Mouse (Mus musculus): ENCODE results near the gene Cfap74. TPM values are rescaled to one million over a fixed set of nuclear protein-coding genes. Genes with fewer than 3 reads are reported as not detected.

Cfap74 gene
- total and polyA plus RNA-seq, 3 experiments: 0.39 to 1.0 TPM; not detected in 1

DNA sequence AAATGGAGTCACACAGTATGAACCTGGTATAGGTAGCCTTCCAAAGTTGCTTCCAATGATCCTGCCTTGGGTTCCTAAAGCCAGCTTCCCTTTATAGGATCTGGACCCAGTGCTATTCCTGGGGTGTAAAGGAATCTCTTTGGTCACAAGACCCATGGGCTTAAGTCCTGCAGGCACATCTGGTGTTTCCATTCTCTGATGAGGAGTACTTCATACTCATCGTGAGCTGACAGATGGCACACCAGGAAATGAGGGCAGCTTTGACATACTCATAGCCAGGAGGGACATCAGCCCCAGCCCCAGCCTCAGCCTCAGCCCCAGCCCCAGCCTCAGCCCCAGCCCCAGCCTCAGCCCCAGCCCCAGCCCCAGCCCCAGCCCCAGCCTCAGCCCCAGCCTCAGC is 6.5 kb upstream of the Cfap74 start:
- no peaks in the 10 kb centered on the region for H3K27me3 ChIP-seq (ENCODE audit: control insufficient read depth in 1 of 2, insufficient read depth in 2 of 2, low read length in 2 of 2)

DNA sequence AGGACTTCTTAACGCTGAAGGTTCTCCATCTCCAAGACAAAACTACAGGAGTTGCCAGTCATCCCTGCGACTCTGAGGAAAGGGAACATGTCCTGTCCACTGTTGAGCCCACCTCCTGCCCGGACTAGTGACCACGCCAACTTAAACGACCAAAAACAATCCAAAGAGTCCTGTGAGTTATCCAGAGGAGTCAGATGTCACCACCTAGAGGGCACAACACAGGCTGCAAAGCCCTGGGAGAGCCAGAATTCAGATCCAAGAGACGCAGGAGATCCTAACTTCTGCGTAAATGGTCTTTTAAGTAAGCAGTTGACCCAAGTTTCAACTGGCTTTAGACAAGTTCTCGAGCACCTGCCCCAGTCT is 314 bp upstream of the Cfap74 start:
- Histone ChIP-seq H3K4me3 (ENCODE audit: control insufficient read depth in 1 of 2, insufficient read depth in 1 of 2, low read depth in 2 of 2, low read length in 2 of 2) (no peak overlapping the region), H3K27ac (ENCODE audit: control insufficient read depth, low read depth, low read length) (no peak overlapping the region), H3K79me2 (ENCODE audit: control insufficient read depth, insufficient read depth, low read length, poor library complexity) (no peaks in the 10 kb centered on the region), H3K9ac (ENCODE audit: control insufficient read depth, low read depth, low read length, poor library complexity, severe bottlenecking) (no peak overlapping the region), H3K27me3 (ENCODE audit: control insufficient read depth in 1 of 2, insufficient read depth in 2 of 2, low read length in 2 of 2) (no peaks in the 10 kb centered on the region), H3K9me3 (replicated peaks; ENCODE audit: insufficient read depth, low read length) (no peaks in the 10 kb centered on the region), H3K36me3 (ENCODE audit: control insufficient read depth in 1 of 2, insufficient read depth in 2 of 2, low read length in 2 of 2) (no peaks in the 10 kb centered on the region), H3K4me1 (ENCODE audit: control insufficient read depth in 1 of 2, insufficient read depth in 2 of 2, low read length in 2 of 2) (no peaks in the 10 kb centered on the region)
- no peak for DNase-seq (ENCODE audit: low read depth, low spot score)
- no peak for TF ChIP-seq TBP (IDR thresholded peaks at IDR 0.05; ENCODE audit: low read depth, low read length)
- no peak for TF ChIP-seq TCF12 (IDR thresholded peaks at IDR 0.05; ENCODE audit: low read depth, low read length)
- TF ChIP-seq JUND (IDR thresholded peaks at IDR 0.05; ENCODE audit: low read depth, low read length): no peak
- no peak for TF ChIP-seq ZMIZ1 (IDR thresholded peaks at IDR 0.05; ENCODE audit: low read depth, low read length)
- TF ChIP-seq ETS1 (IDR thresholded peaks at IDR 0.05; ENCODE audit: low read depth, low read length): no peak
- TF ChIP-seq NRF1 (IDR thresholded peaks at IDR 0.05; ENCODE audit: insufficient read depth, low read depth, low read length, poor library complexity, severe bottlenecking): no peak
- TF ChIP-seq GABPA (IDR thresholded peaks at IDR 0.05; ENCODE audit: low read depth, low read length): no peak
- TF ChIP-seq USF2 (IDR thresholded peaks at IDR 0.05; ENCODE audit: borderline replicate concordance in 1 of 2, insufficient read depth in 1 of 2, low read depth in 1 of 2, low read length in 2 of 2): no peak
- no peak for TF ChIP-seq RAD21 (IDR thresholded peaks at IDR 0.05; ENCODE audit: low read depth, low read length)
- no peak for TF ChIP-seq SIN3A (IDR thresholded peaks at IDR 0.05; ENCODE audit: low read length)
- TF ChIP-seq ZC3H11A (IDR thresholded peaks at IDR 0.05; ENCODE audit: low read depth, low read length): no peak
- TF ChIP-seq MYB (IDR thresholded peaks at IDR 0.05; ENCODE audit: low read depth, low read length): no peak
- TF ChIP-seq USF1 (IDR thresholded peaks at IDR 0.05; ENCODE audit: low read depth, low read length): no peak
- TF ChIP-seq MEF2A (IDR thresholded peaks at IDR 0.05; ENCODE audit: extremely low read depth, insufficient replicate concordance, low read depth, low read length, poor library complexity, severe bottlenecking): no peak
- TF ChIP-seq RCOR1 (IDR thresholded peaks at IDR 0.05; ENCODE audit: low read depth, low read length): no peak

More for the DNA sequence above, 6.5 kb upstream of the Cfap74 start:
- no peaks in the 10 kb centered on the region for H3K36me3 ChIP-seq (ENCODE audit: control insufficient read depth in 1 of 2, insufficient read depth in 2 of 2, low read length in 2 of 2)
- H3K4me1 ChIP-seq (ENCODE audit: control insufficient read depth in 1 of 2, insufficient read depth in 2 of 2, low read length in 2 of 2): no peaks in the 10 kb centered on the region
- H3K27ac ChIP-seq (ENCODE audit: control insufficient read depth, low read depth, low read length): no peak overlapping the region
- H3K4me3 ChIP-seq (ENCODE audit: control insufficient read depth in 1 of 2, insufficient read depth in 1 of 2, low read depth in 2 of 2, low read length in 2 of 2): no peak overlapping the region
- TF ChIP-seq TBP (IDR thresholded peaks at IDR 0.05; ENCODE audit: low read depth, low read length) (no peak), RCOR1 (IDR thresholded peaks at IDR 0.05; ENCODE audit: low read depth, low read length) (no peak), MAZ (IDR thresholded peaks at IDR 0.05; ENCODE audit: low read depth, low read length) (no peak), HCFC1 (IDR thresholded peaks at IDR 0.05; ENCODE audit: low read depth, low read length) (no peak), USF1 (IDR thresholded peaks at IDR 0.05; ENCODE audit: low read depth, low read length) (no peak), ELF1 (IDR thresholded peaks at IDR 0.05; ENCODE audit: low read depth, low read length) (no peak), MYC (IDR thresholded peaks at IDR 0.05; ENCODE audit: low read depth, low read length) (no peak), CTCF (IDR thresholded peaks at IDR 0.05 in 2 of 3, conservative IDR thresholded peaks at IDR 0.05 in 1 of 3; ENCODE audit: control insufficient read depth in 1 of 3, insufficient read depth in 1 of 3, low read depth in 2 of 3, low read length in 3 of 3, poor library complexity in 1 of 3, severe bottlenecking in 1 of 3) (no peak), CHD1 (IDR thresholded peaks at IDR 0.05; ENCODE audit: low read depth, low read length) (no peak), MEF2A (IDR thresholded peaks at IDR 0.05; ENCODE audit: extremely low read depth, insufficient replicate concordance, low read depth, low read length, poor library complexity, severe bottlenecking) (no peak), TAL1 (IDR thresholded peaks at IDR 0.05; ENCODE audit: low read length) (no peak), ZKSCAN1 (IDR thresholded peaks at IDR 0.05; ENCODE audit: low read depth, low read length) (no peak)
- no peak for DNase-seq (ENCODE audit: low read depth, low spot score)
- H3K9me3 ChIP-seq (replicated peaks; ENCODE audit: insufficient read depth, low read length): no peaks in the 10 kb centered on the region
- H3K9ac ChIP-seq (ENCODE audit: control insufficient read depth, low read depth, low read length, poor library complexity, severe bottlenecking): no peak overlapping the region
- no peaks in the 10 kb centered on the region for H3K79me2 ChIP-seq (ENCODE audit: control insufficient read depth, insufficient read depth, low read length, poor library complexity)
